In the genomic region with DNA sequence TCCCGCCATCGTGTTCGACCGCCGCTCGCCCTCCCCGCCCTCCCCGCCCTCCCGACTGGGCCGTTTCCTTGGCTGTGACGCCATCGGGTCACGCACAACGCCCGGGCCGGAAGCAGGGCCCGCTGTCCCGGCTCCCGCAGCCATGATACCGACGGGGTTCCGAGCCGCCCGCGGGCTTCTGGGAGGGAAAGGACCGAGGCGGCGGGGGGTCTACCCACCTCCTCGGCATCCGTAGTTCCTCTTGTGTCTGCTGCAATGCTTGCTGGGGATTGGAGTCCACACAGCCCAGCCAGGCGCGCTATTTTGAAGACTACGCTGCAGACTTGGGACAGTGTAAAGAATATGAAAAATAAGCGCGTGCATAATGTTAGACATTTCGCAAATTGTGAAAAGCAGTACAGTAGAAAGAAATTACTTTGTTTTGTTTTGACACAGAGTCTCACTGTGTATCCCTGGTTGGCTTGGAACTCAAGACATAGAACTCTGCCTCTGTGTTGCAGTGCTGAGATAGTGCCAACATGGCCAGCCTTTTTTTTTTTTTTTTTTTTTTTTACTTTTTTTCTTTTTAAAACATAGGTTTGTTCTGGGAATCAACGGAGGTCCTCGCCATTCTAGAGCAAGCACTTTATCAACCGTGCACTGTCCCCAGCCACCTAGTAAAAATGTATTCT, we compare ENCODE assay signal across 8 mouse cellular contexts. TPM values are rescaled to one million over a fixed set of nuclear protein-coding genes. Genes with fewer than 3 reads are reported as not detected.
A peak's percentile ranks its signal among the peaks of the same experiment; 100 is the strongest.
DNase-seq lines count a peak whose midpoint lies in the region; ATAC-seq and TF ChIP-seq lines count a peak whose summit lies in the region.

A gene (minus strand): TSS at position 182 of the 671 bp plus-strand sequence.

- WGBS in embryonic facial prominence, embryonic 15.5 days: 4% methylated on average over 39 of the region's 39 CpGs
- 4% methylated on average over 39 of the region's 39 CpGs for WGBS in limb, embryonic 13.5 days
- 4% methylated on average over 39 of the region's 39 CpGs for WGBS in midbrain, embryonic 15.5 days

- H3K9ac ChIP-seq in embryonic facial prominence, embryonic 15.5 days: peak within 1 kb of the TSS; percentile 78
- peak within 1 kb of the TSS; percentile 87 for H3K9ac ChIP-seq in limb, embryonic 13.5 days
- peak within 1 kb of the TSS; percentile 69 for H3K9ac ChIP-seq in midbrain, embryonic 15.5 days

- peak within 1 kb of the TSS; percentile 93 for H3K4me3 ChIP-seq in bone marrow macrophage, adult 2 months (ENCODE audit: insufficient read depth, low read length)
- H3K4me3 ChIP-seq in embryonic facial prominence, embryonic 15.5 days (replicated peaks): peak within 1 kb of the TSS; percentile 86
- peak within 1 kb of the TSS; percentile 88 for H3K4me3 ChIP-seq in limb, embryonic 13.5 days
- H3K4me3 ChIP-seq in midbrain, embryonic 15.5 days: peak within 1 kb of the TSS; percentile 77

- H3K27ac ChIP-seq in bone marrow macrophage, adult 2 months (ENCODE audit: insufficient read depth, low read depth, low read length): peak within 1 kb of the TSS; percentile 83
- H3K27ac ChIP-seq in embryonic facial prominence, embryonic 15.5 days (replicated peaks): peak within 1 kb of the TSS; percentile 93
- peak within 1 kb of the TSS; percentile 88 for H3K27ac ChIP-seq in limb, embryonic 13.5 days
- H3K27ac ChIP-seq in midbrain, embryonic 15.5 days: peak within 1 kb of the TSS; percentile 87

- H3K27me3 ChIP-seq in embryonic facial prominence, embryonic 15.5 days: no peaks in the 10 kb centered on the region
- H3K27me3 ChIP-seq in limb, embryonic 13.5 days: no peaks in the 10 kb centered on the region
- H3K27me3 ChIP-seq in midbrain, embryonic 15.5 days (replicated peaks): no peaks in the 10 kb centered on the region

- peak; percentile 92 to 95 for DNase-seq in B cell, adult 2 months
- peak; percentile 93 for DNase-seq in heart, adult 8-10 months (ENCODE audit: low spot score)
- peak; percentile 96 for DNase-seq in kidney, adult 8-10 months
- DNase-seq in spleen, adult 18-20 months: peak; percentile 87 to 89

- H3K4me2 ChIP-seq in embryonic facial prominence, embryonic 15.5 days (replicated peaks): peak within 1 kb of the TSS; percentile 56
- peak within 1 kb of the TSS; percentile 72 for H3K4me2 ChIP-seq in limb, embryonic 13.5 days (replicated peaks)
- peak within 1 kb of the TSS; percentile 49 for H3K4me2 ChIP-seq in midbrain, embryonic 15.5 days

- H3K9me3 ChIP-seq in embryonic facial prominence, embryonic 15.5 days (replicated peaks): no peaks in the 10 kb centered on the region
- H3K9me3 ChIP-seq in limb, embryonic 13.5 days: no peaks in the 10 kb centered on the region
- no peaks in the 10 kb centered on the region for H3K9me3 ChIP-seq in midbrain, embryonic 15.5 days

- no peak; the same call in 1 of the 2 replicates for TF ChIP-seq POLR2A in bone marrow macrophage, adult 2 months (IDR thresholded peaks at IDR 0.05; ENCODE audit: borderline replicate concordance, low read depth, low read length)

- H3K36me3 ChIP-seq in embryonic facial prominence, embryonic 15.5 days: peaks cover 11% of the 10 kb centered on the region; the same call in 1 of the 2 replicates
- H3K36me3 ChIP-seq in limb, embryonic 13.5 days: peaks cover 27% of the 10 kb centered on the region
- H3K36me3 ChIP-seq in midbrain, embryonic 15.5 days (replicated peaks): no peaks in the 10 kb centered on the region

- ATAC-seq in embryonic facial prominence, embryonic 15.5 days (ENCODE audit: insufficient number of reproducible peaks, low FRiP score, low TSS enrichment, low read depth): peak; percentile 95
- ATAC-seq in limb, embryonic 13.5 days (ENCODE audit: low FRiP score, low read depth): peak; percentile 97
- peak; percentile 97 for ATAC-seq in midbrain, embryonic 15.5 days (replicated peaks)

- TF ChIP-seq CTCF in bone marrow macrophage, adult 2 months (IDR thresholded peaks at IDR 0.05; ENCODE audit: low read depth, low read length): no peak

- H3K4me1 ChIP-seq in bone marrow macrophage, adult 2 months (ENCODE audit: control insufficient read depth, insufficient read depth, low read length): peaks cover 13% of the 10 kb centered on the region
- peaks cover 22% of the 10 kb centered on the region for H3K4me1 ChIP-seq in embryonic facial prominence, embryonic 15.5 days
- H3K4me1 ChIP-seq in limb, embryonic 13.5 days: peaks cover 22% of the 10 kb centered on the region
- H3K4me1 ChIP-seq in midbrain, embryonic 15.5 days: peaks cover 30% of the 10 kb centered on the region

RNA-seq across cellular contexts. Expression of the gene that starts here (rescaled TPM):
- polyA plus RNA-seq in bone marrow macrophage, adult 2 months (2012; ENCODE audit: insufficient read depth, insufficient read length, missing spikeins): 34.2 and 36.0 TPM in 2 replicates
- 18.9 and 20.1 TPM in 2 replicates for polyA plus RNA-seq in embryonic facial prominence, embryonic 15.5 days (2015; fragmentation: Nextera tagmentation; extraction: Ambion mirVana)
- 10 to 100 TPM; 13.2 to 14.1 (median 13.4) TPM for total RNA-seq in heart, adult 8-10 months (2022)
- polyA plus RNA-seq in limb, embryonic 13.5 days (2015; fragmentation: Nextera tagmentation; extraction: Ambion mirVana): 23.5 and 24.0 TPM in 2 replicates
- 27.3 and 29.7 TPM in 2 replicates for polyA plus RNA-seq in midbrain, embryonic 15.5 days (2015; fragmentation: Nextera tagmentation; extraction: Ambion mirVana)

Comparison
In these comparisons a context has a peak if more than half of its experiments do, and no peak if none do; other contexts are left out.
1. Peak in every context shown above with its lines: DNase-seq, ATAC-seq, H3K4me3 ChIP-seq and H3K27ac ChIP-seq.